Mouse (Mus musculus): Measurements from ENCODE around the gene Srrm1. TPM values are rescaled to one million over a fixed set of nuclear protein-coding genes. Genes with fewer than 3 reads are reported as not detected.

Gene Srrm1
- polyA plus RNA-seq, 1 experiment from 2014 or later: 195 TPM

- Histone ChIP-seq H3K4me2 (peak overlapping the region; percentile 22; the same call in 1 of the 2 replicates), H3K4me3 (no peak overlapping the region), H3K4me1 (replicated peaks) (peaks cover 11% of the 10 kb centered on the region; the same call in 1 of the 2 replicates), H3K36me3 (no peaks in the 10 kb centered on the region), H3K9me3 (no peaks in the 10 kb centered on the region), H3K27me3 (no peaks in the 10 kb centered on the region), H3K9ac (no peak overlapping the region), H3K27ac (replicated peaks) (0 out of 2 replicates have a peak overlapping the region, but pooled peaks have one; percentile 49)
- peak; percentile 86 for ATAC-seq (ENCODE audit: low read depth)
- 60% methylated on average over 15 of the region's 15 CpGs for WGBS
Measured at GRCm38 (mm10) chr4:135297931-135298546, 55.1 kb downstream of the Srrm1 start.

GRCm38 (mm10) chr4:135297146-135297545, 56.0 kb downstream of the Srrm1 start:
- WGBS: 83% methylated on average over 7 of the region's 7 CpGs
- no peak for ATAC-seq (ENCODE audit: low read depth)
- Histone ChIP-seq H3K4me2 (no peak overlapping the region), H3K27me3 (no peaks in the 10 kb centered on the region), H3K4me1 (replicated peaks) (peaks cover 11% of the 10 kb centered on the region; the same call in 1 of the 2 replicates), H3K36me3 (no peaks in the 10 kb centered on the region), H3K9ac (no peak overlapping the region), H3K27ac (replicated peaks) (no peak overlapping the region), H3K9me3 (no peaks in the 10 kb centered on the region), H3K4me3 (no peak overlapping the region)

- Histone ChIP-seq H3K4me3 (no peak overlapping the region), H3K4me2 (no peak overlapping the region), H3K36me3 (no peaks in the 10 kb centered on the region), H3K9me3 (no peaks in the 10 kb centered on the region), H3K27ac (replicated peaks) (no peak overlapping the region), H3K9ac (no peak overlapping the region), H3K4me1 (replicated peaks) (peaks cover 11% of the 10 kb centered on the region; the same call in 1 of the 2 replicates), H3K27me3 (no peaks in the 10 kb centered on the region)
- no peak for ATAC-seq (ENCODE audit: low read depth)
Measured at GRCm38 (mm10) chr4:135296565-135296964, 56.6 kb downstream of the Srrm1 start.

GRCm38 (mm10) chr4:135293813-135294212, 59.3 kb downstream of the Srrm1 start:
- H3K4me2 ChIP-seq: no peak overlapping the region
- H3K27me3 ChIP-seq: no peaks in the 10 kb centered on the region
- H3K9me3 ChIP-seq: no peaks in the 10 kb centered on the region
- H3K36me3 ChIP-seq: no peaks in the 10 kb centered on the region
- H3K27ac ChIP-seq (replicated peaks): no peak overlapping the region
- ATAC-seq (ENCODE audit: low read depth): no peak
- no peak overlapping the region for H3K4me3 ChIP-seq
- no peak overlapping the region for H3K9ac ChIP-seq
- 90% methylated on average over 3 of the region's 3 CpGs for WGBS
- H3K4me1 ChIP-seq (replicated peaks): peaks cover 12% of the 10 kb centered on the region; the same call in 1 of the 2 replicates

- WGBS: 15% methylated on average over 12 of the region's 12 CpGs
- ATAC-seq (ENCODE audit: low read depth): no peak; the same call in 1 of the 2 replicates
- H3K4me3 ChIP-seq: no peak overlapping the region
- peak overlapping the region; percentile 14; the same call in 1 of the 2 replicates for H3K4me2 ChIP-seq
- H3K36me3 ChIP-seq: no peaks in the 10 kb centered on the region
- H3K27me3 ChIP-seq: no peaks in the 10 kb centered on the region
- H3K4me1 ChIP-seq (replicated peaks): peaks cover 6% of the 10 kb centered on the region; the same call in 1 of the 2 replicates
- H3K9ac ChIP-seq: no peak overlapping the region
- no peaks in the 10 kb centered on the region for H3K9me3 ChIP-seq
- no peak overlapping the region for H3K27ac ChIP-seq (replicated peaks)
Measured at GRCm38 (mm10) chr4:135292477-135293089, 60.5 kb downstream of the Srrm1 start.

GRCm38 (mm10) chr4:135291841-135292240, 61.3 kb downstream of the Srrm1 start:
- H3K9me3 ChIP-seq: no peaks in the 10 kb centered on the region
- no peak overlapping the region for H3K4me3 ChIP-seq
- H3K4me1 ChIP-seq (replicated peaks): peaks cover 8% of the 10 kb centered on the region
- no peak overlapping the region for H3K4me2 ChIP-seq
- no peak overlapping the region for H3K9ac ChIP-seq
- no peaks in the 10 kb centered on the region for H3K36me3 ChIP-seq
- ATAC-seq (ENCODE audit: low read depth): no peak
- H3K27ac ChIP-seq (replicated peaks): no peak overlapping the region
- H3K27me3 ChIP-seq: no peaks in the 10 kb centered on the region
- 67% methylated on average over 6 of the region's 6 CpGs for WGBS

GRCm38 (mm10) chr4:135291199-135291598, 61.9 kb downstream of the Srrm1 start:
- no peak overlapping the region for H3K9ac ChIP-seq
- no peaks in the 10 kb centered on the region for H3K9me3 ChIP-seq
- H3K4me2 ChIP-seq: no peak overlapping the region
- WGBS: 93% methylated on average over 8 of the region's 8 CpGs
- H3K36me3 ChIP-seq: no peaks in the 10 kb centered on the region
- no peak overlapping the region for H3K4me3 ChIP-seq
- no peaks in the 10 kb centered on the region for H3K27me3 ChIP-seq
- peaks cover 14% of the 10 kb centered on the region for H3K4me1 ChIP-seq (replicated peaks)
- H3K27ac ChIP-seq (replicated peaks): no peak overlapping the region
- no peak for ATAC-seq (ENCODE audit: low read depth)

GRCm38 (mm10) chr4:135287975-135288374, 65.1 kb downstream of the Srrm1 start:
- H3K9me3 ChIP-seq: no peaks in the 10 kb centered on the region
- 50% methylated on average over 3 of the region's 3 CpGs for WGBS
- no peak for ATAC-seq (ENCODE audit: low read depth)
- H3K4me2 ChIP-seq: no peak overlapping the region
- H3K27ac ChIP-seq (replicated peaks): no peak overlapping the region
- no peaks in the 10 kb centered on the region for H3K36me3 ChIP-seq
- H3K4me1 ChIP-seq (replicated peaks): peaks cover 15% of the 10 kb centered on the region
- no peaks in the 10 kb centered on the region for H3K27me3 ChIP-seq
- H3K9ac ChIP-seq: no peak overlapping the region
- no peak overlapping the region for H3K4me3 ChIP-seq

- no peaks in the 10 kb centered on the region for H3K9me3 ChIP-seq
- H3K4me3 ChIP-seq: no peak overlapping the region
- peak overlapping the region; percentile 49 for H3K9ac ChIP-seq
- H3K36me3 ChIP-seq: no peaks in the 10 kb centered on the region
- H3K4me2 ChIP-seq: peak overlapping the region; percentile 20; the same call in 1 of the 2 replicates
- peaks cover 15% of the 10 kb centered on the region for H3K4me1 ChIP-seq (replicated peaks)
- no peak for ATAC-seq (ENCODE audit: low read depth)
- H3K27me3 ChIP-seq: no peaks in the 10 kb centered on the region
- 13% methylated on average over 16 of the region's 16 CpGs for WGBS
- H3K27ac ChIP-seq (replicated peaks): no peak overlapping the region
Measured at GRCm38 (mm10) chr4:135286833-135287395, 66.2 kb downstream of the Srrm1 start.

- no peak for ATAC-seq (ENCODE audit: low read depth)
- no peak overlapping the region for H3K4me3 ChIP-seq
- H3K4me2 ChIP-seq: no peak overlapping the region
- no peak overlapping the region for H3K27ac ChIP-seq (replicated peaks)
- H3K27me3 ChIP-seq: no peaks in the 10 kb centered on the region
- WGBS: 61% methylated on average over 12 of the region's 12 CpGs
- H3K9me3 ChIP-seq: no peaks in the 10 kb centered on the region
- H3K36me3 ChIP-seq: no peaks in the 10 kb centered on the region
- H3K9ac ChIP-seq: no peak overlapping the region
- peaks cover 15% of the 10 kb centered on the region for H3K4me1 ChIP-seq (replicated peaks)
Measured at GRCm38 (mm10) chr4:135286033-135286622, 67.0 kb downstream of the Srrm1 start.

GRCm38 (mm10) chr4:135285436-135285835, 67.7 kb downstream of the Srrm1 start:
- 42% methylated on average over 8 of the region's 8 CpGs for WGBS
- peaks cover 15% of the 10 kb centered on the region for H3K4me1 ChIP-seq (replicated peaks)

GRCm38 (mm10) chr4:135283875-135284274, 69.2 kb downstream of the Srrm1 start:
- no peak overlapping the region for H3K9ac ChIP-seq
- no peaks in the 10 kb centered on the region for H3K27me3 ChIP-seq
- H3K27ac ChIP-seq (replicated peaks): no peak overlapping the region
- WGBS: 87% methylated on average over 7 of the region's 7 CpGs
- H3K4me3 ChIP-seq: no peak overlapping the region
- ATAC-seq (ENCODE audit: low read depth): no peak
- no peaks in the 10 kb centered on the region for H3K9me3 ChIP-seq
- H3K36me3 ChIP-seq: no peaks in the 10 kb centered on the region
- H3K4me2 ChIP-seq: no peak overlapping the region
- peaks cover 14% of the 10 kb centered on the region for H3K4me1 ChIP-seq (replicated peaks)

More at GRCm38 (mm10) chr4:135285436-135285835, 67.7 kb downstream of the Srrm1 start:
- no peaks in the 10 kb centered on the region for H3K36me3 ChIP-seq
- H3K4me2 ChIP-seq: no peak overlapping the region
- no peak overlapping the region for H3K27ac ChIP-seq (replicated peaks)
- no peaks in the 10 kb centered on the region for H3K27me3 ChIP-seq
- no peak for ATAC-seq (ENCODE audit: low read depth)
- no peaks in the 10 kb centered on the region for H3K9me3 ChIP-seq
- no peak overlapping the region for H3K9ac ChIP-seq
- no peak overlapping the region for H3K4me3 ChIP-seq
